Mouse (Mus musculus): ENCODE data around the gene Hist1h4h. TPM values are rescaled to one million over a fixed set of nuclear protein-coding genes. Genes with fewer than 3 reads are reported as not detected.

Gene Hist1h4h
- 100 to 1,000 TPM; 289 to 367 TPM for total RNA-seq (2021)

GRCm38 (mm10) chr13:23530901-23531875, at the start of gene Hist1h4h:
Gene Hist1h4h (plus strand): TSS chr13:23531050.
- peak; percentile 84 to 94 for DNase-seq (ENCODE audit: extremely low spot score in 1 of 2, low spot score in 1 of 2)

DNA sequence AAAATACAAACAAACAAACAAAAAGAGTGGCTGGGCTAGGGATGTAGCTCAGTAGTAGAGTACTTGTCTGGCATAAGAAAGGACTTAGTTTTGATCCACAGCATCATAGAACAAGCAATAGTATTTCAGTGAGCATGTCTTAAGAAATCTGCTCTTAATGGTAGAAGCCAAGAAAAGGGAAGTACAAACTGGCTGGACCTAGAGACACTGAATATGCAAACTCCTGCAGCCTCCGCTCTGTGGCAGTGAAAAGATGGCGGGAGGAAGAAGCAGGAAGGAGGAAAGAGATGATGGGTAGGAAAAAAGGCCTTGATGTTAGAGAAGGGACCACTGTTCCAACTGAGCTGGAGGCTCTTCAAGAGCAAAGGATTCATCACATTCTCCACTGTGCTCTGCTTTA, 47.7 kb upstream of the Hist1h4h start:
- DNase-seq (ENCODE audit: extremely low spot score in 1 of 2, low spot score in 1 of 2) = no peak

DNA sequence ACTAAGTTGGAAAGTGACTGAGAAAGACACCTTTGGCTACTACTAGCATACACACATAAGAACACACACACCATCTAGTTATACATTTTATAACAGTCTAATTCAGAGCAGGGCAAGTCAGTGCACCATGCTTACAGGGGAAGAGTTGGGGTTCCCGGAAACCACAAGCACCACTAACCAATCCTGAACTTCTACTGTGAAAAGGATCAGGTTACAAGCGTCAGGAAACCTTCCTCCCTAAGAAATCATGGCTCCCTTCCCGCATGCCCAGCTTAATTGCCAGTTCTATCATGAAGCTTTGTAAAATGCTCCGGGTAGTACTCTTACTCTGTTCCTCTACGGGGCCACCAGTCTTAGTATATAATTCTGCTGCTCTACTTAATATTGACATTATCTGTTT, 45.6 kb upstream of the Hist1h4h start:
- DNase-seq (ENCODE audit: extremely low spot score in 1 of 2, low spot score in 1 of 2) = no peak

- DNase-seq (ENCODE audit: extremely low spot score in 1 of 2, low spot score in 1 of 2) = peak; percentile 21 to 52
Observed at GRCm38 (mm10) chr13:23488400-23489322, 42.2 kb upstream of the Hist1h4h start, which contains the start of gene Btn2a2. Gene Btn2a2 (minus strand): TSS chr13:23488857.

DNA sequence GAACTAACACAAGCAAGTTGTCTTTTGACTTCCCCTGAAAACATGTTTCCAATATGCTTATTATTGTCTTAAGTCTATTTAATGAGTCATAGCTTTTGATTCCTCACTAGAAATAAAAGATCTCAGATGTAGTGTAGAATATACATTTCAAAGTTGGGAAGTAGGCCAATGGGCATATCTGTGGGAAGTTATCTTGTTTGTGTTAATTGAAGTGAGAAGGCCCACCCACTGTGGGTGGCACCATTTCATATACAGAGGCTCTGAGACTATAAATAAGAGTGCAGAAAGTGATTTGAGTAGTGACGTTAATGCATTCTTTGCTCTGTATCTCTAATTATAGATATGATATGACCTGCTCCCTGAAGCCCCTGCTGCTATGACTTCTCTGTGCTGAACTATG, 40.0 kb upstream of the Hist1h4h start:
- no peak for DNase-seq (ENCODE audit: extremely low spot score in 1 of 2, low spot score in 1 of 2)

DNA sequence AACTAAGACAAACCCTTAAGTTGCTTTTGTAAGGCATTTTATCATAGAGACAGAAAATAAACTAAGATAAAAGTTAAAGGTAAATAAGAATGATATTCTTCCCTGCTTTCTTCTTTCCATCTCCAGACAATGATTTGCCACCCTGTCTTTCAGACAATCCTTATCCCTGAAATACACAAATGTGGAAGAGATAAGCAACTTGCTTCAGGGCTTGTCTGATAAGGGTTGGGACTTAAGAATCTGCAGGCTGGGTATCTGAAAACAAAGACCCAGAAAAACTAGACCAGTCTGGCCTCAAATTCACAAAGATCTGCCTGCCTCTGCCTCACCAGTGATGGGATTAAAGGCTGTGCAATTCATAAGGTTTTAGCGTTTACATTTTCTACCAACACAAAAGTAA, 39.6 kb upstream of the Hist1h4h start:
- no peak for DNase-seq (ENCODE audit: extremely low spot score in 1 of 2, low spot score in 1 of 2)

GRCm38 (mm10) chr13:23491990-23492389, 38.9 kb upstream of the Hist1h4h start:
- DNase-seq (ENCODE audit: extremely low spot score in 1 of 2, low spot score in 1 of 2) = no peak

- DNase-seq (ENCODE audit: extremely low spot score in 1 of 2, low spot score in 1 of 2) = no peak
Observed at GRCm38 (mm10) chr13:23495526-23495925, 35.3 kb upstream of the Hist1h4h start.

GRCm38 (mm10) chr13:23497656-23498321, 33.1 kb upstream of the Hist1h4h start:
- DNase-seq (ENCODE audit: extremely low spot score in 1 of 2, low spot score in 1 of 2) = peak; percentile 30 to 57

DNA sequence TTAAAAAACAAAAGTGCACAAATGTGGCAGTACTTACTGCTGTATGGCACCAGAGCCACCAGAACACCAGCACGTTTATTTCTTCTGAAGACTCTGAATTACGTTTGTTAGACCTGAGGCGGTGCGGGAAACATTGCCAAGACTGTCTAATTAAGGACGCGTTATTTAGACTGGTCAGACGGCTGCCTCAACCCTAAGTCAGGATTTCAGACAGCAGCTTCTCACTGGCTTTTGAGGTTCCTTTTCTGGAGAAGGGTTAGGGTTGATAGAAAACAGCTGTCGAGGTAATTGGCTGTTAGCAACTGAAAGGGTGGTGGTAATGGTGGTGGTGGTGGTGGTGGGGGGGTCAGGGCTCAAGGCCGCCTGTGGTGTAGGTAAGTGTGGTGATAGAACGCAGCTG, 32.2 kb upstream of the Hist1h4h start:
- no peak for DNase-seq (ENCODE audit: extremely low spot score in 1 of 2, low spot score in 1 of 2)

DNA sequence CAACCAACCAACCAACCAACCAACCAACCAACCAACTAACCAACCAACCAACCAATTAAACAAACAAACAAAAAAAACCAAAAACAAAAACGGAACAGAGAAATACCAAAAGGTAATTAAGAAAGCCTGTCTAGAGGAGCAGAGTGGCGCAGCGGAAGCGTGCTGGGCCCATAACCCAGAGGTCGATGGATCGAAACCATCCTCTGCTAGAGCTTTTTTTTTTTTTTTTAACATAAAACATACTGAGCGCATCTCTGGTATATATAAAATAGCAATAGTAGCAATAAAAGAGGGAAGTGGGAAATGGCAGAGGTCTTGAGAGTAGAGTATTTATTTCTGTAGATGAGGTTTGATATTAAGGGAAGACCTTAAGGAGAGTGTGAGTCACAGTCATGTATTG, 30.9 kb upstream of the Hist1h4h start:
- no peak for DNase-seq (ENCODE audit: extremely low spot score in 1 of 2, low spot score in 1 of 2)

- peak; percentile 39 to 72 for DNase-seq (ENCODE audit: extremely low spot score in 1 of 2, low spot score in 1 of 2)
Observed at GRCm38 (mm10) chr13:23500424-23501200, 30.2 kb upstream of the Hist1h4h start.

DNA sequence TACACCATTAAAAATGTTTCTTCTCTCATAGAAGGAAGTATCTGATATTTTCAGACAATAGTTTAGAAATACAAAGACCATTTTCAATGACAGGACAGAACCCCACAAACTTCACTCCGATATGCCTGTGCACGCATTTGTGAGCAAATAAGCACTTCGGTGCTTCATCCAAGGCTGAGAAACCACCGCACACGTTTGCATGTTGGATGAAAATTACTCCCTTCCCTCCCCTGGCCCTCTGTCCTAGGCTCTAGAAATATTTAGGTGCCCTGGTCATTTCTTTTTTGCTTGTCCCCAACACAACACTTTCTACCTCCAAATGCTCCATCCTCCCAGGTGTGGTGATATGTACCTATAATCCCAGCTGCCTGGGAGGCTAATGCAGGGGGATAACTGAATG, 29.3 kb upstream of the Hist1h4h start:
- no peak for DNase-seq (ENCODE audit: extremely low spot score in 1 of 2, low spot score in 1 of 2)

- DNase-seq (ENCODE audit: extremely low spot score in 1 of 2, low spot score in 1 of 2) = no peak
Observed at GRCm38 (mm10) chr13:23502031-23502567, 28.8 kb upstream of the Hist1h4h start.

GRCm38 (mm10) chr13:23502916-23503315, 27.9 kb upstream of the Hist1h4h start:
- no peak for DNase-seq (ENCODE audit: extremely low spot score in 1 of 2, low spot score in 1 of 2)

DNA sequence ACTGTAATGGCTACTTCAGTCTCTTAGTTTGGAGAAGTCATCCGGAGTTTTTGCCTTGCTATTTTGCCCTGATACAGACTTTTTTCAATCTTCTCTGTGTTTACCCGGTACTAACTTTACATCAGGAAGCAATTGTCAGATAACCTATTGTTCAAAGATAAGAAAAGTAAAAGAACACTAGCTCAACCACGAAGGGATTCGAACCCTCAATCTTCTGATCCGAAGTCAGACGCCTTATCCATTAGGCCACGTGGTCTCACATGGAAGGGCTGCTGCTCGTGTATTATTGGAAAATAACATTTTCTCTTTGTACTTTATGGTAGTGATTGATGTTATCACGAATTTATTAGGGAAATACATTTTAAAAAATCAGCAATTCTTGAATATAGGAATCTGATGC, 27.1 kb upstream of the Hist1h4h start:
- DNase-seq (ENCODE audit: extremely low spot score in 1 of 2, low spot score in 1 of 2) = peak; percentile 38 to 76

DNA sequence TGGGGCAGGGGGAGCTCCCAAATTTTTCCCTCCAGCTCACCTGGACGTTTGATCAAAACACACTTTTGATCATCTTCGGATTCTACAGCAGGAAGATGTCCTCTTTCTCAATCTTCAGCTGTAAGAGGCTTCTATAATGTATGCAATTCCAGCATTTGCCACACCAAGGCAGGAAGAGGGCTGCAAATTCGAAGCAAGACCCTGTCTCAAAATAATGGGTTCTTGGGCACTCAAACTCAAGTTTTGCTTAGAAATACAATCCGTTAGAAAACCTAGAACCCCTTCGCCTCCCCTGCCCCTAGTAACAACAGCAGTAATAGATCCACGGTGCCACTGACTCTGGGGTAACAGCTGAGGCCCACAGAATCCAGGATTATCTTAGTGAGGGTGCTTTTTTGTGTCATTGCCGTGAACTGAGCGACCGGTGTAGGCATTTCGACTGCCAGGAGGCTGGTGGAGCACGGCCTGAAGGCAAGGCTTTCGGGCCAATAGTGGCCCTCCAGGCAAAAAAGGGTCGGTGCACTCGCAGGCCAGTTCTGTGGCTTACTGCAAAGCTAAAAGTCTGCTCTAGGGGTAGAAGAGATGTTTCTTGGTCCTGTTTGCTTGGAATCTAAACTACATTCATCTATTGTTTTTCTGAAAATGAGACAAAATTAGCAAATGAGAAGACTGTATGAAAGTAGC, 25.0 kb upstream of the Hist1h4h start:
- DNase-seq (ENCODE audit: extremely low spot score in 1 of 2, low spot score in 1 of 2) = no peak

DNA sequence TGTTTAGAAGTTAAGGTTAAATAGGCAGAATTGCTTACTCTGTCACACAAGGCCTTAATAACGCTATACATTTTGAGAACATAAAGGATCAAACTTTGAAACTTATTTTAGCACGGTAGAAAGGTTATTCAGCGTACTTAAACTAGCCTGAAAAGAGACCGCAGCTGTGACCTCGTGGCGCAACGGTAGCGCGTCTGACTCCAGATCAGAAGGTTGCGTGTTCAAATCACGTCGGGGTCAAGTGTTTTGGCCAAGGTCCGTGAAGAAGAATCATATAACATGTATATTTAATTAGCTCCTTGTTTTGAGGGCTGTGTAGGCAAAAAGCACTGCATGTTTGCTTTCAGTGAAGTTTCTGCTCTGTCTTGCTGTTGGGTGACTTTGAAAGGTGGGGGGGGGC, 24.5 kb upstream of the Hist1h4h start:
- DNase-seq (ENCODE audit: extremely low spot score in 1 of 2, low spot score in 1 of 2) = no peak
